Mouse (Mus musculus) heart, adult 8-10 months (tissue): ENCODE measurements around the gene Peg12. TPM values are rescaled to one million over a fixed set of nuclear protein-coding genes. Genes with fewer than 3 reads are reported as not detected.

ENCODE experiments used
- total RNA-seq, 4 experiments: library from RNA; stranded (reverse); gene quantifications; 2 replicates each; pipeline ENCODE4 v1.2.4; 2022

Peg12 gene
- total RNA-seq, 4 experiments from 2014 or later: 0.62 to 1.5 (median 1.2) TPM

Other genes with a start within 250 kb of the Peg12 start
- gene Ndn, start 117.9 kb downstream of the Peg12 start, total RNA-seq: 1 to 10 TPM; 3.1 to 5.2 (median 3.9) TPM
- not detected for gene Magel2, start 87.5 kb downstream of the Peg12 start, total RNA-seq
- under 1 TPM; 0.19 to 0.50 (median 0.36) TPM for gene Mkrn3, start 44.4 kb downstream of the Peg12 start, total RNA-seq